Mouse (Mus musculus) lung, embryonic 15.5 days (tissue): ENCODE measurements around the gene Kctd14. TPM values are rescaled to one million over a fixed set of nuclear protein-coding genes. Genes with fewer than 3 reads are reported as not detected.

Experiments
- ATAC-seq: fragments of 200-750 bp; cut with Nextera tagmentation; 2 replicates; pipeline ENCODE4 v1.8.0; 2017; ENCODE audit warnings: moderate number of reproducible peaks, borderline replicate concordance; ENCODE audit not compliant: low FRiP score, low TSS enrichment; ENCODE audit errors: extremely low read depth
- H3K27ac ChIP-seq: fragments of 300-500 bp; sonication (generic); 2 replicates; pipeline ENCODE4 v1.5.1; 2015; ENCODE audit warnings: moderate library complexity, mild to moderate bottlenecking, inconsistent platforms
- H3K27me3 ChIP-seq: fragments of 300-500 bp; sonication (generic); 2 replicates; pipeline ENCODE4 v1.6.1; 2015; ENCODE audit warnings: inconsistent platforms
- H3K36me3 ChIP-seq: fragments of 300-500 bp; sonication (generic); 2 replicates; pipeline ENCODE4 v1.6.1; 2015; ENCODE audit warnings: inconsistent platforms
- H3K4me1 ChIP-seq: fragments of 300-500 bp; sonication (generic); 2 replicates; pipeline ENCODE4 v1.6.1; 2015; ENCODE audit warnings: inconsistent platforms
- H3K4me2 ChIP-seq: fragments of 300-500 bp; sonication (generic); 2 replicates; pipeline ENCODE4 v1.6.1; 2015; ENCODE audit warnings: inconsistent platforms, mild to moderate bottlenecking, moderate library complexity
- H3K4me3 ChIP-seq: fragments of 300-500 bp; sonication (generic); 2 replicates; pipeline ENCODE4 v1.5.1; 2015; ENCODE audit warnings: mild to moderate bottlenecking, inconsistent platforms
- H3K9ac ChIP-seq: fragments of 300-500 bp; sonication (generic); 2 replicates; pipeline ENCODE4 v1.6.1; 2015; ENCODE audit warnings: inconsistent platforms
- H3K9me3 ChIP-seq: fragments of 300-500 bp; sonication (generic); 2 replicates; pipeline ENCODE4 v1.6.1; 2016; ENCODE audit warnings: inconsistent platforms
- WGBS: fragments of 180-500 bp; shearing (Covaris S2); methylation state at CpG from one replicate; pipeline ENCODE4 v1.1.7; 2015; 5-methylcytosine and 5-hydroxymethylcytosine counted together
- polyA plus RNA-seq: library from polyadenylated mRNA; unstranded; fragments of >200 nt; fragmentation: Nextera tagmentation; extraction: Ambion mirVana; gene quantifications from 2 replicates; pipeline ENCODE4 v1.2.1, GENCODE M21; 2015

Kctd14 gene
- polyA plus RNA-seq, 1 experiment from 2014 or later, result 8.1 TPM

DNA sequence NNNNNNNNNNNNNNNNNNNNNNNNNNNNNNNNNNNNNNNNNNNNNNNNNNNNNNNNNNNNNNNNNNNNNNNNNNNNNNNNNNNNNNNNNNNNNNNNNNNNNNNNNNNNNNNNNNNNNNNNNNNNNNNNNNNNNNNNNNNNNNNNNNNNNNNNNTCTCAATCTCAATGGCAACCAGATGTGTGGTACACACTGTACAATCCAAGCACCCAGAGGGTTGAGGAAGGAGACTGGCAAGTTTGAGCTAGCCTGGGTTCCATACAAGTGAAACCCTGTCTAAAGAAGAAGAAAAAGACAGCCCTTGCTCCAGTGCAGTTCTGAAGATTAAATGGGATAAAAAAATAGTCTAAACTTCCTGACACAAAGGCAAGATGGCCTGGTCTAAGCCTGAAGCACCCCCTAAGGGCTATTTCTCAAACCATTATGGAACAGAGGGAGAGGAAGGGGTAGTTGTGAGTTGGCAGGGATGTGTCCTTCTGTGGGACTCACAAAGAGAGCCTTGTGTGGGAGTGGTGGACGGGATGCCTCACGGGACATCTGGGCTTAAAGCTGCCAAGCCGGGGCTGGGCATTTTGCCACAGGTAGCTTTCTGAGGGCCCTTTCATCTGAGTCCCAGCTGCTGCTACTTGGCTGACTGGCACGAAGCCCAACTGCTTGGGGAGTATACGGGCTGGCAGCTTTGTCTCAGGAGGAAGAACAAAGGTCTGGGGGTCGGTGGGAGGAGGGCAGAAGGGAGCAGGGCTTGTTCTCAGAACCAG lies 4.8 kb upstream of the Kctd14 start:
- peak; percentile 90 for ATAC-seq
- 12% methylated on average over 6 of the region's 6 CpGs for WGBS

DNA sequence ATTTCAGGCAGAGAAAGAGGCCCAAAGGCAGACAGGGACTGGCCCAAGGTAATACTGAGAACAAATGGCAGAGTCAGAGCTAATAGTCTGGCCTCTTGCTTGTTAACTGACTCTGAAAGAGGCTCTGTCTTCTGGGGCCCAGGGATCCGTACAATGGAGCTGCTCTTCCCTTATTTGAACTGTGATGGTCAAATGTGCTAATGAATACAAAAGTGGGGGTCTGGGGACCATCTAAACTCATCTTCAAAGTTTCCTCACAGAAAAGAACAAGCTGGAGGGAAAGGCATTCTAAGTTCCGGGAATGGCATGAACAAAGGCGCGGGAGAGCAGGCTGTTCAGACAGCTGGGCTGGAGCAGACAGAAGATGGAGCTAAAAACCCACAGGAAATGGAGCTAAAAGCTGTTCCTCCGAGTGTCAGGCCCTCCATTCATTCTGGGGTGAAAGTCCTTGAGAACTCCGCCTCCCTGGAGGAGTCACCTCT lies 4.0 kb upstream of the Kctd14 start:
- Histone ChIP-seq H3K27me3 (no peaks in the 10 kb centered on the region), H3K4me2 (no peak overlapping the region), H3K4me1 (peaks cover 24% of the 10 kb centered on the region), H3K27ac (peak overlapping the region; percentile 86), H3K9me3 (no peaks in the 10 kb centered on the region), H3K36me3 (no peaks in the 10 kb centered on the region), H3K4me3 (no peak overlapping the region), H3K9ac (no peak overlapping the region)
- 51% methylated on average over 6 of the region's 6 CpGs for WGBS
- ATAC-seq, result no peak

More for the DNA sequence above, 4.8 kb upstream of the Kctd14 start:
- no peak overlapping the region for H3K4me3 ChIP-seq
- peak overlapping the region; percentile 86 for H3K27ac ChIP-seq
- H3K9me3 ChIP-seq, result no peaks in the 10 kb centered on the region
- H3K4me2 ChIP-seq, result no peak overlapping the region
- peaks cover 16% of the 10 kb centered on the region for H3K4me1 ChIP-seq
- H3K9ac ChIP-seq, result no peak overlapping the region
- no peaks in the 10 kb centered on the region for H3K27me3 ChIP-seq
- H3K36me3 ChIP-seq, result no peaks in the 10 kb centered on the region

DNA sequence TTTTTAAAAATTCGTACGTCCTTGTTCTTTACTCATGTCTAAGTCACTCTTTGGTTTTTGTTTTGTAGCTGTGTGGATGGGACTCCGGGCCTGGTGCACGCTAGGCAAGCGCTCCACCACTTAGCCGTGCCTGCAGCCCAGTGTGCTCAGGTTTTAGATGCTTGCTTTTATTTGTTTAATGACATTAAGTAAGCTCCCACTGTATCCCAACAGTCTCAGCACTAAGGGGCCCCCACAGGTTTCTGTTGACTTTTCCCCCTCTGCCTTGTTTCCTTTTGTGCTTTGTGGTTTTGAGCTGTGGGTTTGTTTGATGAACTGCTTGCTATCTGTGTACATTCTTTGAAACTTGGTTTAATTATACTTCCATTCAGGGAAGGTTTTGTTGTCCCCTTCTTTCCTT lies 1.1 kb downstream of the Kctd14 start:
- Histone ChIP-seq H3K4me2 (no peak overlapping the region), H3K9me3 (no peaks in the 10 kb centered on the region), H3K36me3 (no peaks in the 10 kb centered on the region), H3K4me3 (no peak overlapping the region), H3K27ac (peak overlapping the region; percentile 29; the same call in 1 of the 2 replicates), H3K4me1 (peaks cover 26% of the 10 kb centered on the region), H3K9ac (no peak overlapping the region), H3K27me3 (no peaks in the 10 kb centered on the region)
- ATAC-seq, result no peak
- 55% methylated on average over 6 of the region's 6 CpGs for WGBS

DNA sequence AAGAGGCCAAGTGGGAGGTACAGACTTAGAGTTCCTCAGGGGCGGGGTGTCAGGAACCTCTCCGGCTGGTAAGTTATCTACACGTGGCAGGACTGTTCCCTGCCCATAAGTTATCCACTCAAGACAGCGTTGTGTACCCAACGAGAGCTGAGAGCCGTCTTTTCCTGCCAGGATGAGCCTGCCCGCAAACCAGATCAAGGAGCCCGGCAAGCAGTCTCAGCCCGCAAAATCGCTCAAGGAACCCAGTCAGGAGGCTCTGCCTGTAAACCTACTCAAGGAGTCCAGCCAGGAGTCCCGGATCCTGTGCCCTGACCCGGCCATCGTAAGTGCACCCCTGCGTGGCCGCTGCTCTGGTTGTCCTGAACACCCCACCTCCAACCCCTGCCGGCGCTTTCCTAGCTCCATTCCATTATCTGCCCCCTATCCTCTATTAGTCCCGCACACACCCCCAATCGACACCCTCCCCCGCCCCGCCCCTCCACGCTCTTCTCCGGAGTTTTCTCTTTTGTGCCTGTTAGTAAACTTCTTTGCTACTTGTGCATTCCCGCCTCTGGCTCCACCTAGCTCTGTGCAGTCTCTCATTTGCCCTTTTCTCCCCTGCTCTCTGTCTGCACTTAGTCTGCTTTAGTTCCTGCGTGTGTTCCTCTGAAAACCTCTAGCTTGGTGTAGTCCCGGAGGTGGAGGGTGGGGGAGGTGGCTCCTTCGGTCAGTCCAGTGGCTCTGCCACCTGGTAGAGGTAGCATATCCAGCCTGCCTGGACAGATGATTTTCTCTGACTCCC lies 2.2 kb downstream of the Kctd14 start:
- ATAC-seq, result peak; percentile 72
- WGBS, result 4% methylated on average over 27 of the region's 27 CpGs
- H3K9me3 ChIP-seq, result no peaks in the 10 kb centered on the region
- H3K4me1 ChIP-seq, result peaks cover 21% of the 10 kb centered on the region
- H3K9ac ChIP-seq, result peak overlapping the region; percentile 52
- peak overlapping the region; percentile 90 for H3K4me2 ChIP-seq
- peak overlapping the region; percentile 47 for H3K4me3 ChIP-seq
- H3K27me3 ChIP-seq, result no peaks in the 10 kb centered on the region
- H3K36me3 ChIP-seq, result peaks cover 4% of the 10 kb centered on the region; the same call in 1 of the 2 replicates
- peak overlapping the region; percentile 71 for H3K27ac ChIP-seq

DNA sequence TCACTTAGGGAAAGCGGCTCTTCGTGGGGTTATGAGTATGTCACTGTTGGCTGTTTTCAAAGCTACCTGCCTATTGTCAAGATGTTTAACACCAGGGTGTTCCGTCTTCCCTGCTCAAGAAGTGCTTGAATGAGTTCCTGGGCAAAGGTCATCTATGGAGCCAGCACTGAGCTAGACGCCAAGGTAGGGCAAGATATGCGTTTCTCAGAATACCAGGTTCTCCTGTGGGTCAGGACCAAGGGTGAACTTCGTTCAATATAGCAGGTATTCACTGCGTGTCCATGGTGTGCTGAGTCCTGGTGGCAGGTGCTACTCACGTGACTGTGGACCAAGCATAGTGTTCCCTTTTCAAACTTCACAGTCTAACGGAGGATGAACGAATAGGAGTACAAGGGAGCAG lies 3.7 kb downstream of the Kctd14 start:
- Histone ChIP-seq H3K27ac (no peak overlapping the region), H3K36me3 (peaks cover 4% of the 10 kb centered on the region; the same call in 1 of the 2 replicates), H3K9ac (no peak overlapping the region), H3K4me3 (no peak overlapping the region), H3K9me3 (no peaks in the 10 kb centered on the region), H3K4me2 (no peak overlapping the region), H3K4me1 (peaks cover 21% of the 10 kb centered on the region), H3K27me3 (no peaks in the 10 kb centered on the region)
- no peak for ATAC-seq
- WGBS, result 83% methylated on average over 10 of the region's 10 CpGs

DNA sequence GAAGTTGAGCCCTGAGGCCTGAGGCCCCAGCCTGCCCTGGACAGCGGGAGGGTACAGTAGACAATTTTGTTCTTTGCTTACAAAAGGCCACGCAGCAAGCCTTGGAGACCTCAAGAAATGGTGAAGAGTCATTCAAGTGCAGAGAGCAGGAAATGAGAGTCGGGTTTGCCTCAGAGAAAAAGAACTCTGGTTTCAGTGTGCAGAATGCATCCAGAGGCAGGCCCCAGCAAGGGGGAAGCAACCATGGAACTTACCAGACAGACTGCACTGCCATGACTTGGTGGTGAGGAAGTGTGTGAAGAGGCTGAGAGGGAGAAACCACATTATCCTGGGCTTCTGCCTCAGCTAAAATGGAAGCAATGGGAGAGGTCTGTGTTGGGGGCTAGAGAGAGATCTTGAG lies 4.5 kb downstream of the Kctd14 start:
- H3K27me3 ChIP-seq, result no peaks in the 10 kb centered on the region
- H3K27ac ChIP-seq, result no peak overlapping the region
- H3K4me1 ChIP-seq, result peaks cover 21% of the 10 kb centered on the region
- 56% methylated on average over 3 of the region's 3 CpGs for WGBS
- H3K36me3 ChIP-seq, result peaks cover 4% of the 10 kb centered on the region; the same call in 1 of the 2 replicates
- no peaks in the 10 kb centered on the region for H3K9me3 ChIP-seq
- no peak overlapping the region for H3K4me3 ChIP-seq
- no peak overlapping the region for H3K4me2 ChIP-seq
- ATAC-seq, result no peak
- no peak overlapping the region for H3K9ac ChIP-seq

DNA sequence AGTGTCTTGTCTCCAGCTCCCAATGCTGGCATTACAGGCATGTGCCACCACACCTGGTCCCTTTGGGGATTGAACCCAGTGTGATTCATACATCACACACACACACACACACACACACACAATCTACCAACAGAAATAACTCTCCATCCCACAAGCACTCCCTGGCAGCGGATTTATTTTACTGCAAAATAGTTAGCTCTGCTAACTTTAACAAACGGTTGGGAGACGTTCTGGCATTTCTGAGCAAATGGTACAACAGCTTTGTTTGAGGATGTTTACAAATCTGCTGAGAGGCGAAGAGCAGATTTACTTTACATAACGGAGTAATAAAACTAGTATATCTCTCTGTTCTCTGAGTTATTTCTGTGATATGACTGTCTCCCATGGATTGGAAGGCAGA lies 21.9 kb downstream of the Kctd14 start:
- no peak overlapping the region for H3K9ac ChIP-seq
- no peak overlapping the region for H3K27ac ChIP-seq
- H3K27me3 ChIP-seq, result no peaks in the 10 kb centered on the region
- no peaks in the 10 kb centered on the region for H3K9me3 ChIP-seq
- no peak for ATAC-seq
- no peak overlapping the region for H3K4me2 ChIP-seq
- no peaks in the 10 kb centered on the region for H3K4me1 ChIP-seq
- H3K4me3 ChIP-seq, result no peak overlapping the region
- whole genome bisulfite sequencing, result 40% methylated on average over 5 of the region's 5 CpGs
- H3K36me3 ChIP-seq, result no peaks in the 10 kb centered on the region

DNA sequence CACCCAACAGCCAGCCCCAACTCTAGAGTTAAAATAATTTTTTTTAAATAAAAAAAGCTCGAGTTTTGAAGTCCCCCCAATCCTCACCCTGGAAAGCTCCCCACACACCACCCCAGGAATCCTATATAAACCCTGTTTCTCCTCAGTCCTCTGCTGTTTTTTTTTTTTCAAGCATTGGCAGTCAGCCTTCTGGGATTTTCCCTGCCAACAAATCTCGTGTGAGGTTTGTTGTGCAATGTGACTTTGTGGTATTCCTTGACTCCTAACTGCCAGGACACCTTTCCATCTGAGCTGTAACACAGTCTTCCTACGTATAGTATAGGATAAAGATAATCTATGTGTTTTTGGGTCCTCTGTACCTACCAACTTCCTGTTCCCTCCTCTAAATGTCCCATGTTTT lies 28.2 kb downstream of the Kctd14 start:
- no peak overlapping the region for H3K9ac ChIP-seq
- no peak overlapping the region for H3K27ac ChIP-seq
- no peak overlapping the region for H3K4me3 ChIP-seq
- 45% methylated on average over 3 of the region's 3 CpGs for WGBS
- H3K9me3 ChIP-seq, result no peaks in the 10 kb centered on the region
- H3K4me1 ChIP-seq, result peaks cover 12% of the 10 kb centered on the region
- H3K4me2 ChIP-seq, result no peak overlapping the region
- no peak for ATAC-seq
- H3K27me3 ChIP-seq, result no peaks in the 10 kb centered on the region
- no peaks in the 10 kb centered on the region for H3K36me3 ChIP-seq

DNA sequence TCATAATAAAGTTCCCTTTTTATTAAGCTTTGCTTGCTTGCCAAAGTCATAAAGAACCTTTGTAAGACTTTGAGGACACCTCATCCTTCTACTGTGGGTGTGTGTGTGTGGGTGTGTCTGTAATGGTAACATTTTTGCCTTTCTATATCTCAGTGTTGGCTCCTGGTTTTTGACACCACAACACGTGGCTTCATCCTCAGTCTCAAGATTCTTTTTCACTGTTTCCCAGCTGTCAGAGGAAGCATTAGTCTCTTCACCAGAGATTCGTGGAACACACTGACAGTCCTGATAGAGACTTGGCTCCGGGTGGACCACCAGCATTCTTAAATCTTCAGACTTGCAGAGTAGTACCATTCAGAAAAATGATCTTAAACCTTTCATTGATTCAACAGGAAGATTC lies 29.2 kb downstream of the Kctd14 start:
- H3K27me3 ChIP-seq, result no peaks in the 10 kb centered on the region
- no peak overlapping the region for H3K9ac ChIP-seq
- peak overlapping the region; percentile 82 for H3K4me2 ChIP-seq
- WGBS, result 11% methylated on average over 3 of the region's 3 CpGs
- no peaks in the 10 kb centered on the region for H3K9me3 ChIP-seq
- H3K36me3 ChIP-seq, result peaks cover 5% of the 10 kb centered on the region; the same call in 1 of the 2 replicates
- no peak overlapping the region for H3K27ac ChIP-seq
- peak overlapping the region; percentile 95 for H3K4me3 ChIP-seq
- peaks cover 12% of the 10 kb centered on the region for H3K4me1 ChIP-seq
- no peak for ATAC-seq

DNA sequence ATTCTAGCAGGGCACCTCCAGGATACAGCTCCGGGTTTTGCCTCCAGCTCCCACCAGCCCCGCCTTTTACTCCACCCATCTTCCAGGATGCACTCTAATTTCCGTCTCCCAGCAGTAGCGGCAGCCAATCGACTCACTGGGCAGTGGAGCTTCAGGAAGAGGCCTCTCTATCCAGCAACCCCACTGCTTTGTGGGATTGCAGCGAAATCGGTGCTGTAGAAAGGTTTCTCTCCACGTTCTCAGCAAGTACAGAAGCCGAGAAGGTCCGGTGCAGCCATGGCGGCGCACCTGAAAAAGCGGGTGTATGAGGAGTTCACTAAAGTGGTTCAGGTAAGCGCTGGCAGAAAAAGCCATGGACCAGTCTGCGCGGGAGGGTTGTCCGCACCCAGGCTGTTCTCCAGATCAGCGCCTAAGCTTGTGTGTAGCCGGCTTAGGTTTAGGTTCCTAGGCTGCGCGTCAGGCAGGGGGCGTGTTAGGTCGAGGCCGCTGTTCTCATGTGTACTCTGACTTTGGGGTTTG lies 29.8 kb downstream of the Kctd14 start, which contains the start of gene Ints4:
Ints4 (plus strand) TSS at position 136 of the 519 bp plus-strand sequence.
- H3K4me2 ChIP-seq, result peak within 1 kb of the TSS; percentile 82
- peak; percentile 99 for ATAC-seq
- peak within 1 kb of the TSS; percentile 69 for H3K27ac ChIP-seq
- 0% methylated on average over 24 of the region's 24 CpGs for WGBS
- H3K4me3 ChIP-seq, result peak within 1 kb of the TSS; percentile 95
- peaks cover 12% of the 10 kb centered on the region for H3K4me1 ChIP-seq
- peaks cover 10% of the 10 kb centered on the region for H3K36me3 ChIP-seq
- H3K9ac ChIP-seq, result peak within 1 kb of the TSS; percentile 86
- no peaks in the 10 kb centered on the region for H3K27me3 ChIP-seq
- no peaks in the 10 kb centered on the region for H3K9me3 ChIP-seq

DNA sequence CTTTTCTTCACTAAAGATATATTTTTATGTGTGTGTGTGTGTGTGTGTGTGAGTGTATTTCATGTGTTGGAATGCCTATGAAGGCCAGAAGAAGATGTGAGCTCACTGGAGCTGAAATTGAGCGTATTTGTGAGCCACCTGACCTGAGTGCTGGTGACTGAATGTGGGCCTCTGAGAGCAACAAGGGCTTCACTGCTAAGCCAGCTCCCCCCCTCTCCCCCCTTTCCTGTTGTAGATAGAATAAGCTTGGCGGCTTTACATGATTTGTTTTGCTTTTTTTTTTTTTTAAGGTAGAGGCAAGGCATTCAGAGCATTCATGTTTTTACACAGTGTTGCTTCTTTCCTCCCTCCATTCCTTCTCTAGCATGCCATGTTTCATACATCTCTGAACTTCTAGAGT lies 32.3 kb downstream of the Kctd14 start:
- no peak overlapping the region for H3K4me3 ChIP-seq
- H3K27me3 ChIP-seq, result no peaks in the 10 kb centered on the region
- H3K36me3 ChIP-seq, result peaks cover 31% of the 10 kb centered on the region
- H3K9ac ChIP-seq, result no peak overlapping the region
- ATAC-seq, result no peak
- peaks cover 12% of the 10 kb centered on the region for H3K4me1 ChIP-seq
- H3K4me2 ChIP-seq, result no peak overlapping the region
- no peaks in the 10 kb centered on the region for H3K9me3 ChIP-seq
- WGBS, result 80% methylated on average over 2 of the region's 2 CpGs
- H3K27ac ChIP-seq, result no peak overlapping the region

DNA sequence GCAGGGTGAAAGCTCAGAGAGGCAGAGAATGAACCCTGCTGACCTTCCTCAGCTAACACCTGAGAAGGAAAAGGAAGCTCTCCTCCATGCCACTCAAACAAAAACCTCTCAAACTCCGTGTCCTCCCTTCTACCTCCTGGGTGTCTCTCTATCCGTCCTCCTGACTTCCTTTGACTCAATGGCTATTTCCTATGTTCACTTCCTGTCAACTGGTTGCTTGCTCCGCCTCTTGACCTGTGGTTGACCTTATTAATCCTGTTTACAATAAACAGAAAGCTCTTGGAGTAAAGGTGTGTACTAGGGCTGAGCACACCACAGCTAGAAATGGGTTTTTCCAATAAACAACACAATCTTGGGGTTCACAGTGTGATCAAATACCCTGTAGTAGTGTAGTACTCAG lies 40.0 kb downstream of the Kctd14 start:
- H3K36me3 ChIP-seq, result peaks cover 51% of the 10 kb centered on the region
- no peaks in the 10 kb centered on the region for H3K9me3 ChIP-seq
- no peaks in the 10 kb centered on the region for H3K27me3 ChIP-seq
- WGBS, result 55% methylated on average over 3 of the region's 3 CpGs
- H3K4me3 ChIP-seq, result no peak overlapping the region
- H3K9ac ChIP-seq, result no peak overlapping the region
- no peak overlapping the region for H3K4me2 ChIP-seq
- H3K27ac ChIP-seq, result no peak overlapping the region
- no peak for ATAC-seq
- no peaks in the 10 kb centered on the region for H3K4me1 ChIP-seq
